Mouse (Mus musculus) T-cell, adult 2 months (primary cell): ENCODE data around the gene Nufip1.
A peak's percentile ranks its signal among the peaks of the same experiment; 100 is the strongest.
"Not testable (repeated sequence)": the region's sequence is repeated elsewhere in the genome, so short reads cannot be mapped to it uniquely, and the experiment has no call there.

Experiments used
- DNase-seq: peaks from one replicate; pipeline ENCODE4 v3.0.0; 2022; ENCODE audit warnings: low spot score

Nufip1 gene

DNA sequence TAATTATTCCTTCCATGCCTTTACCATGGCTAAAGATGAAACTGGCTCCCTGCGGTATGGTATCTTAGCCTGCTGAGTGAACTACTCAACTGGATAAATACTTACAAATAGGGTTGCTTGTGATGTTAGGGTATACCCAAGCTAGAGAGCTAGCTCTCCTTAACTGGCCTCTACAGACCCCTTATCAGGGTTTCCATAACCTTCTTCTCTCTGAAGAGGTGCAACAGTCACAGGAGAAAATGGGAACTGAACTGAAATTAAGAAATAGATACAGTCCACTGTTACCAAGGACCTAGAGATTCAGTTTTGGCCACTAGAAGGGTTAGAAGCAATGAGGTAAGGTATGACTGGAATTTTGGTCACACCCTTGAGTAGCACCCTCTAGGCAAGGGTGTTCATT, 34.6 kb downstream of the Nufip1 start:
- DNase-seq, result no peak

DNA sequence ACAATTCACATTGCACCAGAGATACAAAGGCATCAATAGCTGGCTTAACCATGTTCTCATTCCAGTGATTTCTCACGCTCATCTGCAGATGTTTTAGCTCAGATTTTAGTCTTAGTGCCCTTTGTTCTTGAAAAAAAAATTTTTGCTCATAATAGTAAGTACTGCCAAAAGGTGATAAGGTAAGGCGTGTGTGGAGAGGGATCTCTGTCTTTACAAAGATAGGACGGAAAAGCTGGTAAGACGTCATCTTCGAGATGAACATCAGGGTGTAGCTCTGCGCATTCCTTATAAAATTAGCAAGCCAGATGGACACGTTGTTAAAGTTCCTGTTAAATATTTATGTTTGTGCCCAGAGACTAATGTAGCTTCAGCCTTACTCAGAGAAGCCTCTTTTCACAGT, 35.2 kb downstream of the Nufip1 start:
- DNase-seq, result no peak

DNA sequence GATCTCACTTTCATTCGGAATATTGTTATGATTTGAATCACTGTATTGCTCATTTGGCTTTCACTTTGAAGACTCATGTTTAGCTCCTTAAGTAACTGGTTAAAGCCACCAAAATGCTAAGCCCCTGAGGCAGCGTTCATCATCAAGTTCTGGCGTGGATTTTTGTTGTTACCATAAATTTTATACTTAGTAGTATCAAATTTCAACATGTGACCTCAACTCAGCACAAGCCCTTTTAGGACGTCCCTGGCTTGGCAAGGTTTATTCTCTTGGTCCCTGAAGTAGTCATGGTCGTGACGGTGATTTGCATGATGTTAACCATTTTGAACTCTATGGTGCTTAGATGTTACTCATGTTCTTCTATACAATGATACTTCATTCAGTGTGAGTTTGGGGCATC, 36.4 kb downstream of the Nufip1 start:
- no peak for DNase-seq

DNA sequence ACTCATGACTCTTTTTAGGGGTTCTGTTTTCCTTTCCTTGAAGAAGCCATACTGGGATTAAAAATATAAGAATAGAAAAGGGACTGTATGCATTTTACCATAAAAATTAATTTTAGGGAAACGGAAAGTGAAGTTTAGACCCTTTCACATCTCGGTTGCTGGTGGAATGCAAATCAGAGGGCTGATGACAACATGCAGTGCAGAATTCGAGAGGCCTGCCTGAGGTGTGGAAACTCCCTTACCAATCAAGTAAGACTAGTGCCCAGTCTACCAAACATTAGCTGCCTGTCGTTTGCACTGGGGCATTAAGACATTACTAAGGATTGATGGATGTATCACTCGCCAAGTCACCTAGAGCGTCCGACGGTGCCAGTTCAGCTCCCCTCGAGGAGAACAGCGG, 37.6 kb downstream of the Nufip1 start:
- no peak for DNase-seq

DNA sequence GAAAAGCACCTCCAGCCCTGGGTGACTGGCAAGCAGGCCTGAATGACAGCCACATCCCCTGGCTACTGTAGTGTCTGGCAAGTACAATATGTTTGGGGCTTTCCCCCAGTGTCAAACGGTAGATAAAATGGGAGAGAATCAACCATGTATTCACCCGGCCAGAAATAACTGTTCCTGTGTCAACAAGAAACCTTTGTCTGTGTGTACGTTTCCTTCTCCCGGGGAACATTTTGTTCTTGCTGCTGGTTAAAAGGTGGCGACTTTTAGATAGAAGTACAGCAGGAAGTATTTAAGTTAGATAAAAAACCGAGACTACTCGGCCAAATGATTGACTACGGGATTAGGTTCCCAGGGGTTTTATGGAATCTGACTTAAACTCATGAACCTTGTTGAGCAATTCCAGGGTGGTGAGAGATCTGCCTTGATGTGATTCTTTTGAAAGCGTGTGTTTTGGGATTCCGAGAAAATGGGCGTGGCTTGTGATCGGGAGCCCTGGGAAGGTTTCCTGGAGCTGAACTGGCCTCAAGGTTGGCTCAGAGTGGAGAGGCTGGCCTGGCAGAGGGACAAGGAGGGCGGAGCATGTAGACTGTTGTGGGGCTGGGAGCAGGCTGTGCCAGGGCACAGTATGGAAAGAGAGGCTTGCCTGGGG, 39.0 kb downstream of the Nufip1 start:
- DNase-seq, result no peak

DNA sequence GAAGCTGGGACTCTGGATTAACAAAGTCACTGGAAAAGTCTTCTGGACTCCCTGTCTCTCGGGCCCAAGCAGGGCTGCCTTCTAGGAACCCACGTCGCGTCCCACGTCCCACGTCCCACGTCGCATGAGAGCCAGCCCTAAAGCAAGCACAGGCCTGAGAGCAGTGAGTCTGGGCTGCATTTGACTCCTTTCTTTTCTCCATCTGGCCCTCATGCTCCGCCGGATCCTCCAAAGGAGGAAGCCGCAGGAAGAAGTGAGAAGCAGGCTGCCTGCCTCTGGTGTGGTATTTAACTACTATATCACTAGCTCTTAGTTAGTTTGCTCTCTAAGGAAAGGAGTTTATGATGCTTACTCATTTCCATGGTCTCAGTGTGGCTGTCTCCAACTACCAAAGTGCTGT, 39.8 kb downstream of the Nufip1 start:
- no peak for DNase-seq

DNA sequence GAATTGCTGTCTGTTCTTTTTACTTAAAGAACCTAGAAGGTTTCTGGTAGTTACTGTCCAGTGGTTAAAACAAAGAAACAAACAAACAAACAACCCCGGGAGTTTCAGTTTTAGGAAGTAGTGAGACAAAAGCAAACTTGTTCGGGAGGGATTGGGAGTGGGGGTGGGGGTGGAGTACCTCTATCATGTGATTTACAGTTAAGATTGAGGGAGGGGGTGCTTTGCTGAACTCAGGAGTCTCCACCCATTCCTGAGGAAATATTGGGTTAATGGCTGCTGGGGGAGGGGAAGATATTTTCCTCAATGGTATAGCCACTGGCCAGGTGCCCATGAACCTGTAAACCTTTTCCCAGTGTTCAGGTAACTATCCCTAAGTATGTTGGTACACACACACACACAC, 40.3 kb downstream of the Nufip1 start:
- DNase-seq, result no peak

DNA sequence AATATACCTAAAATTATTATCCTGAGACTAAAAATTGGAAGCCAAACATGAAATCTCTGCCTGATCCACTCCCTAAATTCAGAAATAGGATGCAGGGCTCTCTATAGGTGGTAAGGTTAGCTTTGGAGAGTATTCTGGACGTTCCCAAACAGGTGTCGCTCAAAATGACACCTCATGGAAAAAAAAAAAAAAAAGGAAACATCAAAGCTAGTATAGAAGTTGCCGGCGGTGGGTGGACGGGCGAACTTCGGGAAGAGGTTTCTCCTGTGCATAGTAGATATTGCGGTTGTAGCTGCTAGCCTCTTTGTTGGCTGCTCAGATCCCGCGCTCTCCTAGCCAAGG, 41.1 kb downstream of the Nufip1 start:
- no peak for DNase-seq

DNA sequence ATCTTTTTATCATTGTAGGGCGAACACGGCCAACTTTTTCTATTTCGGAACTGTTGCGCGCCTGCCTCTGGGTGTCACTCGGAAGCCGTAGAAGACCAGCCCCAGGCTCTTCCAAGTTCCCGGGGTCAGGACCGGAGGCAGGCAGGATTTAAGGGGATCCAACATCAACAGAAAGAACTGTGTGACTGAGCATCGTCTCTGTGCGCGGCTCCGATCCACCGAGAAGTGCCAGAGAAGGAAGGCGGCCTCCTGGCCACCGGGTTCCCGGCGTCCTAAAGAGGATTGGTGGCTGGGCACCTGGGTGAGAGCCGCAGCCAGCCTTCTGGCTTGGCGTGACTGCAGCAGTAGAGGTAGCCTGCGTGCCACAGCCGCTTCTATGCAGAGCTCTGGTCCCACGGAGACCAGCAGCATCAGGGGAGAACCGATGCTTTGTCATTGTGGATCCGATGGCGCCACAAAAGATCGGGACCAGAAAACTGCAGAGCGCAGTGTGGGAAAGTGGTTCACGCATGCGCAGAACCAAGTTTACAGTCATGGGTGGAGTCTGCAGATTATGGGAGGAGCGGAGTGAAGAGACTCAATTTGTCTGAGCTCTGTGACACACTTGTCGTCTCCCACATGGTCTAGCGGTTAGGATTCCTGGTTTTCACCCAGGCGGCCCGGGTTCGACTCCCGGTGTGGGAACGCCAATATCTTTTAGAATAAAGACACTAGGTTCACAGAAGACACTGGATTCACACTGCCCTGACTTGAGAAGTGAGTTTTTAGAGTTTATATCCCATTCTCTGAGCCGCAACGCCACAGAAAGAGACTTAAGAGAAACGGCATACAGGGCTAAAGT, 41.7 kb downstream of the Nufip1 start:
- DNase-seq, result peak; percentile 90

DNA sequence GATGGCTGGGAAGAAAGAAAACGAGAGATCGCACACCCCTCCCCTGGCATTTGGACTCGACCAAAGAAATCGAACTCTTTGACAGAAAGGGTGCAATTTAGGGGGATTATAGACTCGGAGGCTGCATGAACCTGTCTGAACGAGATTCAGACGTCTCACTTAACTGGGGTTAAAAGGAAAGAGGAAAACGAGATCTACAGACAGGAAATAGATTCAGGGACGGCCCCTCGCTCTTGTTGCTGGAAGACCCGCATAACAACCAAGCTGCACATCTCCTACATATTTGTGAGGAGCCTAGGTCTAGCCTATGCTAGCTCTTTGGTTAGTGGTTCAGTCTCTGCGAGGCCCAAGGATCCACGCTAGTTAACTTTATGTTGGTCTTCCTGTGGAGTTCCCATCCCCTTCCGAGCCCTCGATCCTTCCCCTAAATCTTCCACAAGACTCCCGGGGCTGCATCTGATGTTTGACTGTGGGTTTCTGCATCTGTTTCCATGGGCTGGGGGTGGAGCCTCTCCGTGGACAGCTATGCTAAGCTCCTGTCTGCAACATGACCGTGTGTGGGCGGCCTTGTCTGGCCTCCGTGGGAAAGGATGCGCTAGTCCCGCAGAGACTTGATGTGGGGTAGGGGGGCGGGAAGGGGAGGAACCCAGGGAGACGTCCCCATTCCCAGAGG, 42.4 kb downstream of the Nufip1 start:
- no peak for DNase-seq

DNA sequence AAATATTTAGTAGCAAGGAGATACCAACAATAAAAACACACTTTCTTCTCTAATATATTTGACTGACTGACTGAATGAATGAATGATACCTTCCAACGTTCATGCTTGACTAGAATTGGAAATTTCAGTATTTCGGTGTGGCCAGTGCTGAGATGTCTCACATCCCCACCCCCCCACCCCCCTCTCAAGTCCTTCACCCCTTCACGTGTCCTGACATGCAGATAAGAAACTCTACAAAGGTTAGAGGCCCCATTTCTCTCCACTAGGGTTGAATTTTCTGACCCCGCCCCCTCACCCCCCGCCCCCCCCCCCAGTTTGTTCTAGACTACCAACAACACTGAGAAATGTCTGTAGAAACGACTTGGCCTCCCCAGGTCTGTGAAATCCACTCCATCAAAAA, 43.1 kb downstream of the Nufip1 start:
- DNase-seq, result no peak

DNA sequence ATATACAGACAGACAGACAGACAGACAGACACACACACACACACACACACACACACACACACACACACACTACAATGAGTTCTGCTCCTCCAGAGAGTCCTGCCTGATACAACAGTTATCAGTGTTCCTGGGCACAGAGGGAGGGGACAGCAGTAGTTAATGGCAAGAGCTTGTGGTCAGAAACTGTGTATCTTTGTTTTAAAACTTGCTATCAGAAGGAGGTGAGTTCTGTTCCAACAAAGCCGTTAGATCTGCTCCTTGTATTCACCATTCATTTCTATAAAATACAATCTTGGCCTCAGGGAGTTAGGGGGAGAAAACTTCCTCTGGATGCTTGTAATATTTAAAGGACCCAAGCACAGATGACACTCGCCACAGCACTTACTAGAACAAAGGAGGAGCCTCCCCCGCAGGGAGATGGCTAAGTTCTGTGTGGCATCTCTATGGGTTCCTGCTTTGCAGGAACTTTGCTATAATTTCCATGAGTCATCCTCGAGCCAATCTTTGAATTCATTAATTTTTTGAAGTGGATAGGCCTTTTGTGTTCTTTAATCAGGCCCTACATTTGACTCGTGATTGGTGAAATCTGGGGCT, 47.6 kb downstream of the Nufip1 start:
- no peak for DNase-seq

DNA sequence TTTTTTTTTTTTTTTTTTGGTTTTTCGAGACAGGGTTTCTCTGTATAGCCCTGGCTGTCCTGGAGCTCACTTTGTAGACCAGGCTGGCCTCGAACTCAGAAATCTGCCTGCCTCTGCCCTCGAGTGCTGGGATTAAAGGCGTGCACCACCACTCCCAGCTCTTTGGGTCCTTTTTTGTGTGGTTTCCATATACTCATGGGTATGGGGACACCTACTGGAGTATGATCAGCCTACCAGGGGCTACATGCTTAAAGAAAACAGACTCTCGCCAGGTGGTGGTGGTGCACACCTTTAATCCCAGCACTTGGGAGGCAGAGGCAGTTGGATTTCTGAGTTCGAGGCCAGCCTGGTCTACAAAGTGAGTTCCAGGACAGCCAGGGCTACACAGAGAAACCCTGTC, 49.9 kb downstream of the Nufip1 start:
- not testable (repeated sequence) for DNase-seq

DNA sequence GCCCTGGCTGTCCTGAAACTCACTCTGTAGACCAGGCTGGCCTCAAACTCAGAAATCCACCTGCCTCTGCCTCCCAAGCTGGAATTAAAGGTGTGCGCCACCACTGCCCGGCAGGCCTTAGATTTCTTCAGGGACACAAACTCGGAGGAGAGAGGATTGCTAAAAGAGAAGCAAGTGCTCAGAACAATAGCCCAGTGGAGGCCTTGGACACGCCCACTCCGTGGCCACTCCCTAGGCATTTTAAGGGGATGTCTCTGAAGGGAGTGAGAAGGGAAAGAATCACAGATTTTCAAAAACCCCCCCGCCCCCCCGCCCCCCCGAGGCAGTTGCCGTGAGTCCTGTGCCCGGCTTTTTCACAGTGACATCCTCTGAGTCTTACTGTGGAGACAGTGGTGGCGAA, 53.5 kb downstream of the Nufip1 start:
- no peak for DNase-seq

DNA sequence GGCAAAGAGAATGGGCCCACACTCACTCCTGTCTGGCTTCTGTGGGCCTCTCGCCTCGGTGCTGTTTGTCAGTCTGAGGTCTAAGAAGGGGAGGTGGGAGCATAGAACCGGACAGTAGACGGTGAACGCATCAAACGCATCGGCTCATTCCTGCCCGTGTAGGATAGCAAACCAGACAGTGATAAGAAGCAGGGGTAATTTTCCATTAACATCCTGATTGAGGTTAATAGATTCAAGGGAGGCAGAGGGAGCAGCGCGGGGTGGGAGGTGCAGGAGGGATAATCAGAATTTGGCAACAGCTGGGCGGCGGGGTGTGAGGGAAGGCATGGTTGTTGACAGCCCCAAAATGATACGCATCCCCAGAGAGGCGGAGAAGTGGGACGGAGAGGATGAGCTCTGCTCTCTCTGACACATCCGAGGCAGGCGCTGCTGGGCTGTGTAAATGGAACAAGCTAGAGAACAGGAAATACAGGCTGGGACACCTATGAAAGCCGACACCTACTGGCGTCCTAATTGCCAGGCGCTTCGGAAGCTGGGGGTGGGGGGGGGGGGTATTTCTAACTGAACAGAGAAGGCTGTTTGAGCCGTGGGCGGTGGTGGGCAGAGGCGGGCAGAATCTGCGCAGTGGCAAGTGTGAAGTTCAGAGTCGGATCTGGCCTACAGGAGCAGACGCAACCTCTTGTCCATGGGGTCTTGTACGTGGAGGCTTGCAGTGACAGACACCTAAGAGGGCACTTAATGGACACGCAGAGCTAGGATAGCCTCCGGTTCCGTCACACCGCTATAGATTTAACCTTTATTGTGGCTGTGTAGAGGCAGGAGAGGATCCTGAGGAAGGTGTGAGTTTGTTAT, 54.4 kb downstream of the Nufip1 start:
- DNase-seq, result no peak

DNA sequence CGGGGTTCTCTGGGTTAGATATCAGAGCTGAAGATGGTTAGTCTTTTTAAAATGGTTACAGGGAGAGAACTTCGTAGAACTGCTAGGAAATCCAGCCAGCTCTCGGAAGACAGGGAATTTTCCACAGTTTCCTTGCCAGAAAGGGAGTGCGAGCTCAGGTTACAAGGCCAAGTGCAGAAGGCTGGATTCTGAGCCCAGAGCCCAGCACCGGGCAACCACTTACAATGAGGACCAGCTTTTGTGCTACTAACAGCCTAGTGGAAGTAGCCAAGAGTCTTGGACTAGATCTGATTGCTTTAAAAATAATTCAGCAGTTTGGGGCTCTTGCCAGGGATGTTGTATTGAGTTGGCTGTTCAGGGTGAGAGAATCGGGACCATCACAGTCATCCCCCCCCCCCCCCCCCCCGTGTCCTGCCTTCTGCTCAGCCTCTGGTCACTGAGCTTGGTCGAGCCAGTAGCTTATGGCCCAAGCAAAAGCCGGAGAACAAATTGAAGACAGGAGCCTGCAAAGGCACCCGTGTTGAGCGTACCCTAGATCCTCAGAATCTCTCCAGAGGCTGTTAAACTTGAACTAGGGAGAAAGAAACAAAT, 59.3 kb downstream of the Nufip1 start:
- no peak for DNase-seq

DNA sequence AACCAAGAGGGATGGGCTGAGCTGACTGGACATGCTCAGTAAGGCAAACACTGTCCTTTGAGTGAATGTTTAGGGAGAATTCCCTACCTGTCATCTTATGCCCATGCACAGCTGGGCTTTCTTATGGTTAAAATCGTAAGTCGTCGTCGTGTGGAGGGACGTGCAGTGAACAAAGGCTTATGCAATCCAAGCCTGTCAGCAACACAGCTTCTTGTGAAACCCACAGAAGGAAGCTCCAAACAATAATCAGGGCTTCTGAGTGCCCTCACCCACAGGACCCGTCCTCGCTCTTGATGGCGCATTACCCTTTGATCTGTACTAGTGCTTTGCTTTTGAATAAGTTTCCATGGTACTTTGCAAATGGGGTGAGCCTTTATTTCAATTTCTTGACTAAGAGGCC, 60.6 kb downstream of the Nufip1 start:
- DNase-seq, result no peak

DNA sequence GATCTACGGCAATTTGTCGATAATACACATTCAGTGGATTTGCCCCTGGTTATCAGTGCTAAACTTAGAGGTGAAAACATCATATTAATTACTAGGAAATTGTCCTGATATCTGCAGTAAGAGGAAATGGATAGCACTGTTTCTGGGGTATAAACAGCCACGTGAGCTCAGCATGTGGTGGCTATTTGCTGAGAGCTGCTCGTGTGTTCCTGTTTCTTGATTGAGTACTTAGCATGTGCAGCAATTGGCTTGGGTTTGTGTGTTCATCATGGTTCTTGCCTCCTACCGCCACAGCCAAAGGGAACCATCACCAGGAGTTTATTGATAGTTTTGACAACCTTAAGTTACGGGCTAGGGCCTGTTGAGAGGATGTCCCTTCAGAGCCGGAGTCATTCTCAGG, 63.6 kb downstream of the Nufip1 start:
- DNase-seq, result no peak

DNA sequence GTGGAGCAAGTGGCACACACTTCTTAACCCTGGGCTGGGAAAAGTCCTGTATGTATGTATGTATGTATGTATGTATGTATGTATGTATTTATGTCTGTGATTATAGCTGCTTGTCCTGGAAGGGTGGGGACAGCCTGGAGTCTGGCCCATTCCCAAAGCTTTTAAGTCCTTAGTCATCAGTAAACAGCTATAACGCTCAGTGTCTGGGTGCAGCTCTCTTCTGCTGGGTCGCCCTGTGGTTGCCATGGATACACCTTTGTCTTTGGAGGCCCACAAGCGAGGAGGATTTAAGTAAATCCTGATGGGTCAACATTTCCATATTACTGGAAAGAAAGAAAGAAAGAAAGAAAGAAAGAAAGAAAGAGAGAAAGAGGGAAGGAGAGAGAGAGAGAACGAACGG, 65.1 kb downstream of the Nufip1 start:
- no peak for DNase-seq

DNA sequence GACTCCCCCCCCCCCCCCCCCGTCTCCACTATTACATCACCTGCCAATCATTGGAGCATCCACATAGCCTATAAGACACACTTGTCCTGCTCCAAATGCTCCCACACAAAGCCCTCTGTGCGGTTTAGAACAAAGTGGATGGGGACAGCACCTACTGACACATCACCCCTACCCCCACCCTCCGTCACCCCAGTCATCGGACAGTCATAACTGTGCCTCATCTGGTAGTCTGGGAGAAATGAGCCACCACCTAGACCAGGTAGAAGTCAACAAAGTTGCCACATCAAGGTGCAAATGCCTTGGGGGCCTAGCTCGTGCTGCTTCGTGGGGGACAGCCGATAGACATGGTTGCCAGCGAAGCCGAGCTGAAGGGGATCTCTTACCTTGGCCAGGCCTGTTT, 66.5 kb downstream of the Nufip1 start:
- no peak for DNase-seq

DNA sequence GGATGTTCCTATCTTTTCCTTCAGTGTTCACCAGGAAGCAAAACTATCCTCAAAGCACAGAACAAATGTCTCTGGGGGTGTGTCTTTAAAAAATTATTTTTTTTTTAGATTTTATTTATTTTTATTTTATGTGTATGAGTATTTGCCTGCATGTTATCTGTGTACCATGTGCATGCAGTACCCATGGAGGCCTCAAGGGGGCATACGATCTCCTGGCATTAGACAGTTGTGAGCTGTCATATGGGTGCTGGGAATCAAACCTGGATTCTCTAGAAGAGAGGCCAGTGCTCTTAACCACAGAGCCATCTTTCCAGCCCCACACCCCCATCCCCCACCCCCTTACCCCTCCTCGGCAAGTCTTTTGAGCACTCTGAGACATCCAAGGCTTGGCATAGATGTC, 67.8 kb downstream of the Nufip1 start:
- no peak for DNase-seq

DNA sequence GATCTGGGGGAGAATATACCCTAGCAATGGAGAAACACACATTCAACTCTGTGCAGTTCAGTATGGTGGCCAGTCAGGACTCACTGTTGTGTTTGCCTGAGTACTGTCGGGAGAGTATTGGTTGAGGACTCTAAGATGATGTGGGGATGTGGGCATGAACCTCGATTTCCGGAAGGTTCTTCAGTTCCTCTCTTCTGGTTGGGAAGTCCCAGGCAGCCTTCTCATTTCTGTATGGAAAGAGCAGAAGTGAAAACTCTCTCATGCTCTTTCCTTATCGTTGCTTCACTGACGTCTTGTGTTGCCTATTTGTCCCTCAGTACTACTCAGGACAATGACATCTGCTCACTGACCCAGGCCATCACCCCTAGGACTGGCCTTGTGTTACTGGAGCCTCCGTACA, 68.7 kb downstream of the Nufip1 start:
- no peak for DNase-seq
